Mouse (Mus musculus) left cerebral cortex, postnatal 14 days (tissue): ENCODE data around the gene Hdac4. TPM values are rescaled to one million over a fixed set of nuclear protein-coding genes. Genes with fewer than 3 reads are reported as not detected.

Experiments
- DNase-seq, 2 experiments: peaks; one replicate each; pipeline ENCODE4 v3.0.0; 2021 to 2022; ENCODE audit warnings: low spot score in 2 of 2, mixed read lengths in 1 of 2
- intact Hi-C: fragments of 180-260 bp; cut with DNase I; formaldehyde crosslinking; loops from one replicate; pipeline ENCODE4 v1.15.1; 2025
- total RNA-seq, 2 experiments: library from RNA; stranded (reverse); gene quantifications; 2 replicates each; pipeline ENCODE4 v1.2.3; 2021

The Hdac4 gene
- total RNA-seq, 2 experiments from 2014 or later = 106 to 114 TPM

DNA sequence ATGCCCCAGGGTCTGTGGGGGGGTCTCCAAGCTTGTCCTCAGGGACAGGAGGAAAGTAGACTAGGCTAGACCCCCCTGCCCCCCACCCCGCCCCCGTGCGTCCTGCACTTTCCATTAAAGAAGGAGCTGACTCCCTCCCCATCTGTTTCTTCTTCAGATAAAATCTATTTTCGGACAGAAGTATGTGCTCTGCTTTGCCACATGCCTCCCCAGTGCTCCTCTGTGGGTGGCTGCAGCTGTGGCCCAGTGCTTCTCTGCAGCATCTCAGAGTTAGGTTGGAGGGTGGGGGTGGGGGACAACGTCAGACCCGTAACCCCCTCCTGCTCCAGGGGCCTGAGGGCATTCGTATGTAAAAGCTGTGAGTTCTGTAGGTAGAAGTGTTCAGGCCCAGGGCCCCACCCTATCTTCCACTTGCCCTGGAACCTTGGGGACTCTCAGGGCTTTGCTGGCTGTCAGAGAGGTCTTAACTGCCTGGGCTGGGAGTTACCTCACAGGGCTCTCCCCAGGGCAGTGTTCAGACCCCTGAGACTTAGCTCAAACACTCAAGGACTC is 275.4 kb downstream of the Hdac4 start:
- intact Hi-C loops = no loop called here
- DNase-seq = no peak

DNA sequence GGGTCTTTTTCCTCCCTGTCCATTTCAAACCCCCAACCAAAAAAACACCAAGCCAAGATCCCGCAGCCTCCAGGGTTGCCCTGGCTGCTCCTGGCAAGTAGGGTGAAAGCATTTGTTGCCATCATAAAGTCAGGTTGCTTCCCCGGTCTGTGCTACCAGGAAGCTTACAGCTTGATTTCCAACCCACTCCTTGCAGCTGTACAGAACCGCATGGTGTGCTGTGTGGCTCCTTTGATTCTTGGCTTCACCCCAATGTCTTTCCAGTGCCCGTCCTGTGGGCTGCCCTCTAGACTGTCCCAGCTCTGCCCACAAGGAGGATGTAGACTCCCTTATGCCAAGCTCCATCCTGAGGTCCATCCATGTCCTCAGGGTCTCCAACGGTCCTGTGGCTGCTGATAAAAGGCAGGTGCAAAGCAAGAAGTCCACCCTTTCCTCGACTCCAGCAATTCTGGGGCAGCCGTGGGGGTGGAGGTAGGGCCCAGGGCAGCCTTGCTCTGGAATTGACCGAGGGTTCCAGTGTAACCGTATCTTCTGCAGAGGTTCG is 277.2 kb downstream of the Hdac4 start:
- no peak for DNase-seq
- intact Hi-C loops = no loop called here

DNA sequence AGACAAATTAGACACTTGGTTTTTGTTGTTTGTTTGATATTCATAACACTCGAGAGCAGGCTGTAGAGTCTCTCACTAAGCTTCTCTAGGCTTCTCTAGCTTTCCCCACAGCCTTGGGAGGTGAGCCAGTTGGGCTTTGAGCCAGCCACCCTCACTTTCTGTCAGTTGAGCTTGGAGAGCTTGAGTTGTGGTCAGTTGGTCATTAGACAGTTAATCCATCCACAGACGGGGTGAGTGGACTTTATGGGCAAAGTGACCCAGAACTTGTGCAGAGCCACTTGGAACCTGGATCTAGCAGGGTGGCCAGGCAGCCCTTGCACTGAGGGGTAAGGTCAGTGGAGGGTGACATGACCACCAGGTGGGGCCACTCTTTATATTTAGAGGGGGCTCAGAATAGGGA is 277.9 kb downstream of the Hdac4 start:
- DNase-seq = no peak
- intact Hi-C loops = no loop called here

DNA sequence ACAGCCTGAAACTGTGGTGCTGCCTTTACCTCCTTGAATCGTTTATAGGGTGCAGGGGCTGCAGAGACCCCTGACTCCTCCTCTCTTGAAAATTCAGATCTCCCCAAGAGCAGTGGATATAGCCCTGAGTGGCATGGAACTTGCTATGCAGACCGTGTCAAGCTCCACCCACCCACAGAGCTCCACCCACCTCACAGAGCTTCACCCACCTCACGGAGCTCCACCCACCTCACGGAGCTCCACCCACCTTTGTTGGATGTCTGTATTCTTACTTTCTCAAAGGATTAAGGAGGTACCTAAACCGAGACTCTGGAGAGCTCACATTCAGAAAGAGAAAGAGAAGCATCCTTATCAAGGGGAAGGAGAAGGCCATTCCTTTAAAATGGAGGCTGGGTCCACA is 279.5 kb downstream of the Hdac4 start:
- intact Hi-C loops = no loop called here
- no peak for DNase-seq

DNA sequence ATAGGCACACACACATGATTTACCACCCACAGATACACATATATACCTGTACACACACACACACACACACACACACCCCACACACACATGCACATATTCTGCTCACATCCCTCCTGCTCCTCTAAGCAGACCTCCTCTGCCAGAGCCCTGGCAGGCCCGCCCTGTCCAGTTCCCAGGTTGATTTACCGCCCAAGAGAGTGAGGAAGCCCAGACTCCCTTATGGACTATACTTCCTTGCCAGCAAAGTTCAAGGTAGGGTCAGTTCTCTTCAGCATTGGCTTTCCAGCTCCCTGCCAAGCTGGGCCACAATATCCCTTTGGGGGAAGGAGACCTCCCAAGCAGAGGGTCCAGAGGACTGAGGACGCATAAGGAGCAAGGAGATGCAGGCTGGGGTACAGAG is 280.9 kb downstream of the Hdac4 start:
- intact Hi-C loops = no loop called here
- no peak for DNase-seq

DNA sequence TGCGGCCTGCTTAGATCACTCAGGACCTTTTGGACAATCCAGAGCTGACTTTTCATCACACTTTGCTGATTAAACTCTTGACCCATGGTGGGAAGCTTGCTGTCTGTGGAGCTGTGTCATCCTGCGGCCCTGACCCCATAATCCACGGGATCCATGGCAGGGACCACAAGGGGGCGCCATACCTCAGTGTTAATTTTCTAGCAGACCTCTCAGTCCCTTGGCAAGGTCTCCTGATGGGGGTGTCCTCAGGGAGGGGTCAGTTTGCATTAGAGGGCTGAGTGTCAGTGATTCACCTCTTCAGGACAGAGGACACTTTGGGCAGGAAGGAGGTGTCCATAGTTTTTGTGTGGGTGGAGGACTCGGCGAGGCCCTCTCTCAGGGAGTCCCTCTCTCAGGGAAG is 281.6 kb downstream of the Hdac4 start:
- intact Hi-C loops = no loop called here
- DNase-seq = no peak

DNA sequence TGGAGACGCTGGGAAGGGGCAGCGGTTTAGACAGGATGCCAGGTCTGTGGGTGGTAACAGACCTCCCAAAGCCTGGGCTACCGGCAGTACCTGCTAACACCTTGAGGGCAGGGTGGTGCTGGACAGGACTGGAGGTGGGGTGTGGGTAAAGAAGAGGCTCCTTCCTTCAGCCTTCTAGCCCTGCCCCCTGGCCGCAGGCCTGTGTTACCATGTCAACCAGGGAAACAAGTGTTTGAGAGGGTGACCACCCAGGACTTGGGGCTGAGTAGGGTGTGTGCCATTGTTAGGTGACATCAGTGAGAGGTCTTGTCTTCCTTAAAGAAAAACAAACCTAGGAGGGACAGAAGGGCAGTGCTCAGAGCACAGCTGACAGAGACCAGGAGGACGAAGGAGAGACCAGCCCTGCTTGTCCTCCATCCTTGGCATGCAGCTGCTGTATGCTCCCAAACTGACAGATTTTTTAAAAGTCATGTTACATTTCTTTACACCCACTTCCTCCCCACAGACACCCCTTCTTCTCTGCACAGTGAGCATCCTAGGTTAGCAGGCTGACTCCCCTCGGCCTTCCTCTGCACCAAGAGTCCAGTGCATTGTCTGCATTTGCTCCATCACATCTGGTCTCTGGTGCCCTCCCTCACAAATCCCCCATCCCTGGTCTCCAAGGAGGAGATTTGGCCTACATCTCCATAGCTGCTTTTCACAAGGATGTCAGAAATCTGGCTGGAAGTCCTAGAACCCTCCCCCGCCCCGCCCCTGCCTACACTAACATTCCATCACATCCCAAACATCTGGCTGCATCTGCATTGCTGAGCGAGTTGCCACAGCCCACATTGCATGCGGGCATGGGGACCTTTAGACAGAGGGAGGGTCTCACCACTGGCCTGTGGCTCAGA is 283.0 kb downstream of the Hdac4 start:
- intact Hi-C loops = no loop called here
- no peak for DNase-seq

DNA sequence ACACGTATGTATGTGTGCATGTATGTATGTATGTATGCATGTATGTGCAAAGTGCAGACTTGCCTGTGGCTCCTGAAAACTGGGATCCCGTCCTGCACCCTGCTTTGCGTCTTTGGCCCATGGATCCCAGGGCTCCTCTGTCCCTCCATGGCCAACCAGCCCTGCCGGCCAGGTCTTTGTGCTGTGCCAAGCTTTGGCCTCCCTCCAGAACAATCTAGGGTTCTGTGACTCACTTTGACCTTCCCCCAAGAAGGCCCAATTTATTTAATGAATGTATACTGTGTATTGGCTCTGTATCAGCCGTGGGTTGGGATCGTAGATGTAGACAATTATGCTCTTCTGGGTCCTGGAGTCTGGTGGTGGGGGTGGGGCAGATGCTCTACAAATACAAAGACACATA is 290.2 kb downstream of the Hdac4 start:
- intact Hi-C loops = no loop called here

DNA sequence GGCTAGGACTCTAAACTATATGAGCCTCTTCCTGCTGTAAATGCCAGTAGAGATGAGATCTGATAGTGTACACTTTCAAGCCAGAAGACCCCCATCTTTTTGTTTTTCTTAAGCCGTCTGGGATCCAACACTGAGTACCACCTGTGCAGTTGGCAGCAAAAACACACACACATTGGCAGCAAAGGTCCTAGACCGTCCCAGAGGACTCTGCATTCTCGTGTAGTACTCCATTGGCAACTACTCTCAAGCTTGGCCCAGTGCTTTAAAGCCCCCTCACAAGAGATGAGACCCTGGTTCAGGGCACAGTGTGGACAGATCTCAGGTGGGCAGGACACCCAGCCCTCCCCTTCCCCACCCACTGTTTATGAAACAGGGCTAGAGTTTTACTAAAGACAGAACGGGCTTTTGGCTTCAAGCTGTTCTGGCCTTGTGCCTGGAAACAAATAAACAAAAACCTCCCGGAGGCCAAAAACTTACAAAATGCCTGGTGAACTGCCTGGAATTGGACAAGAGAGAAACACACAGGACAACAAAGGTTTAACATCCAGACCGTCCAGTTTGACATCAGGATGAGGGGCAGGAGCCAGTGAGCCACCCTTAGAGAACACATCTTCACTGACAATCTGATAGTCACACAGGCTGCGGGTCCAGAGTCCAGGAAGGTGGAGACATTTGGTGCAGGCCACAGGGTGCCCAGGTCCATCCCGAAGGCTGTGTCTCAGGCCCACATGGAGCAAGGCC is 292.1 kb downstream of the Hdac4 start:
- intact Hi-C loops = no loop called here
- DNase-seq = no peak

More for the DNA sequence above, 290.2 kb downstream of the Hdac4 start:
- no peak for DNase-seq

DNA sequence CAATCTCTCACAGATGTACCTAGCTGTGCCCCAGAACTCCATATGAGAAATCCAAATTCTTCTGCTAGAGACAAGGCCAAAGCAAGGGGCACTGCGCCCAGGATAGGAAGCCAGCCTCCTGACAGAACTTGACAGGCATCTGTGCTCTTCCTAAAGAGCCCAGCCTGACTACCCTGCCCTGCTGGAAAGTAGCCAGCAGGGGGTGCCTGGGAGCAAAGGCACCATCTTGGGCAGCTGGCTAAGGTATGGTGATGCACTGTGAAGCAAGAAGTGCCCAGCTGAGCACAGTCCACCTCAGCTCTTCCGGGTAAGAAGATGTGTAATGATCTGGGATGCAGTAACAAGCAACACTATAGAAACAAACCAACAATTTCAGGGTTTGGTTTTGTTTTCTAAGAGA is 298.4 kb downstream of the Hdac4 start:
- DNase-seq = no peak
- intact Hi-C loops = no loop called here

DNA sequence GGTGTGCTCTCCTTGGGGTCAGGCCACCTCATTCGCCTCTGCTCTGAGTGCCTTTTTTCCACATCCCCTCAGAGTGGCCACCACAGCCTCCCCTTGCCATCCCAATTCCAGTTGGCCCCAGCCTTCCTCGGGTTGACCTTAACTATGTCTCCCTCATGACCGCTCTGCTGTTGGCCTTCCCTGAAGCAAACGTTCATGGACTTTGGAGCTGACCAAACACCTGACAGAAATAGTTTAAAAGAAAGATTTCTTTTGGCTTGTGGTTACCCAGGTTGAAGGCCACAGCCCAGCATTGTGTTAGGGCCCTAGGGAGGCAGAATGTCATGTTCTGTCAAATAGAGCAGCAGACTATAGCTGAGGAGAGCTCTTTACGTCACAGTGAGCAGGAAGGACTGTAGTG is 301.2 kb downstream of the Hdac4 start:
- intact Hi-C loops = no loop called here
- no peak for DNase-seq

DNA sequence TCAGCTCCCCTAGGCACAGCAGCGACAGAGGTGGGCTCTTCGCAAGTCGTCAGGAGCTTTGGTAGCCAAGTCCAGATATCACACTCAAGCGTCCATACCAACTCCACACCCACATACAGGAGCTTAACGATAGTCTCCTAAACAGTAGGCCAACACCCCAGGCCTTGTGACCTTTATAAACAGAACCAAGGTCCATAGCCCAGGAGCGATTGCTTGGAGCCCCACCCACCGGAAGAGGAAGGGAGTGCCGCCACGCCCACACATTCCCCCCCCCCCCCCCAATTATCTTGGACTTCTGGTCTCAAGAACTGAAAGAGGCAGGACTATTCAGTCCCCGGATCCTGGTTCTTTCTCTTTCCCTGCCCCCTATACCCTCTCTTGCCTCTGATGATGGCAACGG is 301.9 kb downstream of the Hdac4 start:
- intact Hi-C loops = no loop called here
- DNase-seq = no peak

DNA sequence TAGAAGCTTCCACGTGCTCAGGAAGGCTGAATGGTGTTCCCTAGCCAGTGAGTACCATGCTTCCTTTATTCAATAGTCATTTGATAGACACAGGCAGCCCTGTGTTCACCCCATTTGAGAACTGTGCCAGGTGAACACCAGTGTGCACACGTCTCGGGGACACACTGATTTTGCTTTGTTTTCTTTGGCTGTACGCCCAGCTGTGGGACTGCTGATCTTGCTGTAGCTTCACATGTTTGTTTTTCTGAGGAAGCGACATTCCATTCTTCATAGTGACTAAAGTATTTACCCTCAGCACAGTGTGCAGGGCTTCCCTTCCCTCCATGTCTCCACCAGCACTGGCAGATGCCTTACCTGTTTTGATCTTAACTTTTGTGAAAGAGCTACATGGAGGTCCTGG is 312.4 kb downstream of the Hdac4 start:
- DNase-seq = no peak
- intact Hi-C loops = no loop called here

DNA sequence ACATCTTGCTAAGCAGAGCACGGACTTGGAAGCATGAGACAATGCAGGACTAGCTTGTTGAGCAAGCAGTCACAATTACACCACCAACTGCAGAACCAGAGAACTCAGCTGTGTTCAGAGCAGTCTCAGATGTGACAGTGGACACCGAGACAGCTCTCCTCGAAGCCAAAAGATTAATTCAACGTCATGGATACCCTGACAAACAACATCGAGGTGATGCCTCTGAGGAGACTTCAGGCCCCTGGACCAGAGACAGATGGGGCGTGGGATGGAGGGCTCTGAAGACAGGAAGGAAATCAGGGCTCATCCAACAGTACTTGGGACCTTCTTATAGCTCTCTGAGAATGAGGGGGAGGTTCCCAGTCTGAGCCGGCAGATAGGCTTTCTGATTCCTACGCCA is 314.6 kb downstream of the Hdac4 start:
- DNase-seq = peak; percentile 38 to 57
- intact Hi-C loops = no loop called here

DNA sequence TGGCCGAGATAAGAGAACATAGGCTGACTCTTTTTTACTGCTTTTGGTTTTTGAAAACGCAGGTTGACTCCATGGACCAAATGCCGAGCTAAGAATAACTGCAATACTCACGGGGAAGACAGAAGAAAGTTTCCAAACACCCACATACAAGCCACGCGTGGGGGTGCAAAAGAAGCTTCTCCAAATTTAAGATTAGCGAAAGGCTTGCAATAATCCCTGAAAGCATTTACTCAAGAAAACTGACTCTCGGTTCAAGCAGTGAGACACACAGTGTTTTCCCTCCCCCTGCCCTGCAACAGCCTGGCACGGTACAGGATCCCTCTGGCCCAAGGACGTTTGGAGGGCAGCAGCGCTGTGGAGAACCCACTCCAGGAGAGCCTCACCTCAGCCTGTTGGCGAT is 315.3 kb downstream of the Hdac4 start:
- intact Hi-C loops = no loop called here
- peak; percentile 65 to 70 for DNase-seq
